Mouse (Mus musculus): Measurements from ENCODE around the gene 1700019D03Rik.

The 1700019D03Rik gene

GRCm38 (mm10) chr1:53020079-53020478 lies at the start of gene 1700019D03Rik:
Gene 1700019D03Rik (minus strand): TSS chr1:53020179.
- no peak for DNase-seq (ENCODE audit: extremely low read depth, low read depth)

- no peak for DNase-seq (ENCODE audit: extremely low read depth, low read depth)
These were observed 43.9 kb upstream of the 1700019D03Rik start for GRCm38 (mm10) chr1:53063921-53064320.

GRCm38 (mm10) chr1:53061871-53062608 lies 42.1 kb upstream of the 1700019D03Rik start:
- DNase-seq (ENCODE audit: extremely low read depth, low read depth): no peak

GRCm38 (mm10) chr1:53061340-53061739 lies 41.4 kb upstream of the 1700019D03Rik start, which contains the start of gene Mstn:
Gene Mstn (plus strand): TSS chr1:53061640.
- no peak for DNase-seq (ENCODE audit: extremely low read depth, low read depth)

GRCm38 (mm10) chr1:53060499-53060898 lies 40.5 kb upstream of the 1700019D03Rik start:
- no peak for DNase-seq (ENCODE audit: extremely low read depth, low read depth)

- no peak for DNase-seq (ENCODE audit: extremely low read depth, low read depth)
These were observed 39.1 kb upstream of the 1700019D03Rik start for GRCm38 (mm10) chr1:53059106-53059505.

GRCm38 (mm10) chr1:53053087-53054022 lies 33.4 kb upstream of the 1700019D03Rik start:
- peak; percentile 29 for DNase-seq (ENCODE audit: extremely low read depth, low read depth)

- no peak for DNase-seq (ENCODE audit: extremely low read depth, low read depth)
These were observed 29.9 kb upstream of the 1700019D03Rik start for GRCm38 (mm10) chr1:53049763-53050427.

- no peak for DNase-seq (ENCODE audit: extremely low read depth, low read depth)
These were observed 17.5 kb upstream of the 1700019D03Rik start for GRCm38 (mm10) chr1:53037443-53037871.

- DNase-seq (ENCODE audit: extremely low read depth, low read depth): peak; percentile 17
These were observed 12.6 kb upstream of the 1700019D03Rik start for GRCm38 (mm10) chr1:53032550-53032949.

GRCm38 (mm10) chr1:53018746-53019505 lies 1.1 kb downstream of the 1700019D03Rik start:
- DNase-seq (ENCODE audit: extremely low read depth, low read depth): no peak

GRCm38 (mm10) chr1:53015606-53016005 lies 4.4 kb downstream of the 1700019D03Rik start:
- DNase-seq (ENCODE audit: extremely low read depth, low read depth): no peak

- no peak for DNase-seq (ENCODE audit: extremely low read depth, low read depth)
These were observed 5.3 kb downstream of the 1700019D03Rik start for GRCm38 (mm10) chr1:53014716-53015115.

- DNase-seq (ENCODE audit: extremely low read depth, low read depth): no peak
These were observed 33.3 kb downstream of the 1700019D03Rik start for GRCm38 (mm10) chr1:52986692-52987091.

GRCm38 (mm10) chr1:52973198-52973597 lies 46.8 kb downstream of the 1700019D03Rik start:
- no peak for DNase-seq (ENCODE audit: extremely low read depth, low read depth)

- DNase-seq (ENCODE audit: extremely low read depth, low read depth): no peak
These were observed 48.0 kb downstream of the 1700019D03Rik start for GRCm38 (mm10) chr1:52971881-52972503.

- no peak for DNase-seq (ENCODE audit: extremely low read depth, low read depth)
These were observed 55.4 kb downstream of the 1700019D03Rik start for GRCm38 (mm10) chr1:52964581-52964980.

- no peak for DNase-seq (ENCODE audit: extremely low read depth, low read depth)
These were observed 56.9 kb downstream of the 1700019D03Rik start for GRCm38 (mm10) chr1:52963097-52963496.

GRCm38 (mm10) chr1:52960191-52960590 lies 59.8 kb downstream of the 1700019D03Rik start:
- no peak for DNase-seq (ENCODE audit: extremely low read depth, low read depth)

GRCm38 (mm10) chr1:52956746-52957145 lies 63.2 kb downstream of the 1700019D03Rik start:
- DNase-seq (ENCODE audit: extremely low read depth, low read depth): no peak
